Mouse (Mus musculus) lung, adult 2 months (tissue): ENCODE data around the gene Arhgef7. TPM values are rescaled to one million over a fixed set of nuclear protein-coding genes. Genes with fewer than 3 reads are reported as not detected.

Experiments
- DNase-seq: peaks from one replicate; pipeline ENCODE4 v3.0.0; 2022
- H3K4me1 ChIP-seq: fragments of 200-500 bp; 2 replicates; pipeline ENCODE4 v1.6.1; 2011; ENCODE audit warnings: low read length; ENCODE audit not compliant: control insufficient read depth, insufficient read depth
- H3K4me3 ChIP-seq: fragments of 200-500 bp; replicated peaks from 2 replicates; pipeline ENCODE3; 2011; ENCODE audit warnings: low read depth, mild to moderate bottlenecking, control low read depth, low read length; ENCODE audit errors: extremely low read depth
- CTCF ChIP-seq: fragments of 200-500 bp; IDR thresholded peaks from 2 replicates; pipeline ENCODE4 v1.5.1; 2011; ENCODE audit warnings: mild to moderate bottlenecking, low read length, control low read depth; ENCODE audit not compliant: insufficient read depth
- POLR2A ChIP-seq: fragments of 200-500 bp; IDR thresholded peaks from 2 replicates; pipeline ENCODE4 v1.6.1; 2011; ENCODE audit warnings: low read depth, mild to moderate bottlenecking, control low read depth, low read length, borderline replicate concordance; ENCODE audit errors: extremely low read depth
- WGBS: fragments of 180-500 bp; shearing (Covaris S2); methylation state at CpG from one replicate; pipeline ENCODE4 v1.1.7; 2018; 5-methylcytosine and 5-hydroxymethylcytosine counted together
- polyA plus RNA-seq: library from polyadenylated mRNA; depleted of rRNA; stranded (reverse); fragments of >200 nt; gene quantifications from 2 replicates; pipeline ENCODE4 v1.2.3, GENCODE M21; 2012

Gene Arhgef7
- polyA plus RNA-seq, 1 experiment = 56.2 TPM

DNA sequence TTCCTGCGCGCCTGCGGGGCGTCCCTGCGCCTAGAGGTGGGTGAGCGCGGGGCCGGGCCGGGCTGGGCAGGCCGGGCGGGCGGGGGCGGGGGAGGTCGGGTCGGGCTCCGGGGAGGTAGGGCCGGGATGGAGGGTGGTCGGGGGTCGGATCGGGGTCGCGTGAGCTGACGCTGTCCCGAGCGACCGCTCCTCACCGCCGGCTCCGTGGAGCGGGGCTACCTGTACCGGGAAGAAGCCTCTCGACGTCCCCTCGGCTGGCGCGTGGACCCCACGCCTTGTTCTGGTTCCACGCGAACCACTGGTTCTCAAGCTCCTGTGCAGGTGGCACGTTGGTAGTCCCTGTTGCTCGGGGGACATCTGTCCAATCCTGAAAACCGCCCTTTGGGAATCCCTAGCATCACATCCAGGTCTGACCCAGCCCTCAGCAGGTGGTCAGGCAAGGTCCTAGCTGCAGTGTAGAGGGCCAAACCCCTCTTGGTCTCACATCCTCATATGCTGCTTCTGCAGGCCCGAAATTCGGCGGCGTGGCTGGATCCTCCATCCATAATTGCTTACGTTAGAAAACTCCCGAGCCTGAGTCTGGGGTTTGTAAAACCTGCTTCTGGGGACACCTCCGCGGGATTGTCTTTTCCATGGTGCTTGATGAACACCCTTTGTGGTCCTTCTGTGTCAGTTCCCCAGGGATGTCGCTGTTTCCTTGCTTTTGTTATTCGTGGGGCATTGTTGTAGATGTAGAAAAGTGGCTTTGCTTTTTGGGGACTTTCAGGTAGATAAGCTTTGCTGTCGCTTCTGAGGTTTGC lies 31.2 kb downstream of the Arhgef7 start:
- no peak for DNase-seq
- Histone ChIP-seq H3K4me3 (peak overlapping the region; percentile 98), H3K4me1 (peaks cover 5% of the 10 kb centered on the region; the same call in 1 of the 2 replicates)
- TF ChIP-seq POLR2A (no peak), CTCF (no peak)
- WGBS = 1% methylated on average over 53 of the region's 53 CpGs

- Histone ChIP-seq H3K4me1 (peaks cover 5% of the 10 kb centered on the region; the same call in 1 of the 2 replicates), H3K4me3 (no peak overlapping the region)
- 81% methylated on average over 6 of the region's 6 CpGs for WGBS
- no peak for TF ChIP-seq POLR2A
- no peak for TF ChIP-seq CTCF
- DNase-seq = no peak
These were observed 34.0 kb downstream of the Arhgef7 start for GRCm38 (mm10) chr8:11761551-11761950.

DNA sequence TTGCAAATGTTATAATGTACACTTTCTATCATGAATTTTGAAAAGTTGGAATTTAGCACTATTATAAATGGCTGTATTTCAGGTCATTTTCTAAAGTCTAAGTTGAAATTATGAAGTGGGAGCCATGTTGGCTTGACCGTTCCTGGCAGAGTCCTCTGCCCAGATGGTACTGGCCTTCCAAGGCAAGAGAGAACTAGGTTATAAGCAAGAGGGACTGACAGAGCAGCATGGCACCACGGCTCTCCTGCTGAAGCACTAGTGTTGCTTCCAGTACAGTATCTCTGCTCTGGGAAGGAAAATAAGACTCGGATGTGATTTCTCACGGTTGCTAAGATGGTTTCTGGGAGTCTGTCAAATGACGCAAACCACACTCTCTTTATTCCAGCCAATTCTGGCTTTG lies 34.5 kb downstream of the Arhgef7 start:
- Histone ChIP-seq H3K4me1 (peaks cover 5% of the 10 kb centered on the region; the same call in 1 of the 2 replicates), H3K4me3 (no peak overlapping the region)
- no peak for TF ChIP-seq POLR2A
- TF ChIP-seq CTCF = no peak
- DNase-seq = no peak
- 75% methylated on average over 5 of the region's 5 CpGs for WGBS

DNA sequence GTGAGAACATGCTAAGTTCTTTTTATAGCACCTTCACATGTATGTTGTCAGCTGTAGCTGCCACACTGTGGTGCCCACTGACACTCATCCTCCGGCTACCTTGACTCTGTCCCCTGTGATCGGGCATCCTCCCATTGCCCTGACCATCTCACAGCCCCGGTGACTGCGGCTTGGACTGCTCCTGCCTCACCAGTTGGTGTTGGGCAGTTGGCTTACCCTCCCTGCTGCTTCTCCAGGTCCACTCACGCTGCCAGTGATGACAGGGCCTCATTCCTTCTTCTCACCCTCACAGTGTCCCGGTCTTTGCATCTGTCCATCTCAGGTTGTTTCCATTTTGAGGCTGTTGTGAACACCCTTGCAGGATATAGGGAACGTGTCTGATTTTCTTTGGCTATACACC lies 35.3 kb downstream of the Arhgef7 start:
- TF ChIP-seq CTCF = no peak
- TF ChIP-seq POLR2A = no peak
- Histone ChIP-seq H3K4me1 (peaks cover 3% of the 10 kb centered on the region; the same call in 1 of the 2 replicates), H3K4me3 (no peak overlapping the region)
- DNase-seq = no peak
- 74% methylated on average over 7 of the region's 7 CpGs for WGBS

GRCm38 (mm10) chr8:11767213-11767840 lies 39.8 kb downstream of the Arhgef7 start:
- WGBS = 51% methylated on average over 5 of the region's 5 CpGs
- no peak for DNase-seq
- H3K4me1 ChIP-seq = peaks cover 3% of the 10 kb centered on the region; the same call in 1 of the 2 replicates
- no peak overlapping the region for H3K4me3 ChIP-seq
- no peak for TF ChIP-seq CTCF
- no peak for TF ChIP-seq POLR2A

- WGBS = 91% methylated on average over 6 of the region's 6 CpGs
- DNase-seq = no peak
- Histone ChIP-seq H3K4me3 (no peak overlapping the region), H3K4me1 (peaks cover 11% of the 10 kb centered on the region)
- TF ChIP-seq POLR2A = no peak
- TF ChIP-seq CTCF = no peak
These were observed 42.5 kb downstream of the Arhgef7 start for GRCm38 (mm10) chr8:11770001-11770400.

GRCm38 (mm10) chr8:11770521-11771080 lies 43.1 kb downstream of the Arhgef7 start:
- TF ChIP-seq POLR2A (no peak), CTCF (no peak)
- Histone ChIP-seq H3K4me1 (peaks cover 16% of the 10 kb centered on the region), H3K4me3 (no peak overlapping the region)
- WGBS = 69% methylated on average over 7 of the region's 7 CpGs
- DNase-seq = no peak

DNA sequence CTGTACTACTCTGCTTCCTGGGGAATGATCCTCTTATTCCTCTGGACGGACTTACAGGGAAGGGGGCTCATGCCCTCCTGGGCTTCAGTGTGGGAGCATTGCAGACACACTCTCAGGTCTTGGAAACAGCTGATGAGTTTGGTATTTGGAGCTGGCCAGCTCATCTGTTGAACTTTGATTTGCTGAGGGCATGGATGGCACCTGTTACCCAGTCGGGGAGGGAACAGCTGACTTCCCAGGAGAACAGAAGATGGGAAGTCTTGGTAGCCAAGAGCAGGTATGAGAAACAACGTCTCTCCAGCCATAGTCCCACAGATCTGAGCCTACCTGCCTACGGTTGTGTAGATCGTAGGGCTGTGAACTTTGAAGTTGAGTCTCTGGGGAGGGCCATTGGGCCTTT lies 44.1 kb downstream of the Arhgef7 start:
- H3K4me1 ChIP-seq = peaks cover 16% of the 10 kb centered on the region
- no peak overlapping the region for H3K4me3 ChIP-seq
- TF ChIP-seq POLR2A (no peak), CTCF (no peak)
- DNase-seq = no peak
- 84% methylated on average over 5 of the region's 5 CpGs for WGBS

GRCm38 (mm10) chr8:11774195-11775076 lies 46.9 kb downstream of the Arhgef7 start:
- TF ChIP-seq CTCF (no peak), POLR2A (no peak)
- Histone ChIP-seq H3K4me3 (no peak overlapping the region), H3K4me1 (peaks cover 26% of the 10 kb centered on the region)
- peak; percentile 57 for DNase-seq
- 56% methylated on average over 17 of the region's 17 CpGs for WGBS
